Mouse (Mus musculus) small intestine, adult 2 months (tissue): Measurements from ENCODE around the gene Vldlr.

ENCODE experiments used
- CTCF ChIP-seq: fragments of 200-500 bp; IDR thresholded peaks from 2 replicates; pipeline ENCODE4 v1.5.1; 2012; ENCODE audit warnings: low read depth, mild to moderate bottlenecking, control low read depth, inconsistent platforms, low read length, moderate library complexity, mixed read lengths; ENCODE audit not compliant: insufficient replicate concordance, insufficient read length; ENCODE audit errors: extremely low read depth
- POLR2A ChIP-seq: fragments of 200-500 bp; IDR thresholded peaks from 2 replicates; pipeline ENCODE4 v1.6.1; 2012; ENCODE audit warnings: low read depth, mild to moderate bottlenecking, control low read depth, inconsistent platforms, low read length, moderate library complexity

DNA sequence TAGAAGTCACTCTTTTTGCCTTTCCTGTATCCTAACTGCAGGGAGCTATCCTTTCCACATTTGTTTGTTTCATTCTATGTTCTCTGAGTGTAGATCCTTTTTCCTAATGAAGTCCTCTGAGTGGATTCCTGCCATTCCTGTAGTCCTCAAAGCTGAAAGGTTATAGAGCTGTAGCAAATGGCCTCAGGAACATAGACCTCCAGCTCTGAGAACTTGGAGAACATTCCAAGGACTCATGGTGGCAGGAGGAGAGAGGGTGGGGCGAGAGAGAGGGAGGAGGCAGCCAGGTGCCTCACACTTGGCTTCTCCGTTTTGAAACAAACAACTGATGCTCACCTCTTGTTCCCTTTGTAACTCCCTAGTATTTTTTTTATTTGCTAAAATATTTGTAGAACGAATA, 10.3 kb downstream of the Vldlr start:
- TF ChIP-seq POLR2A (no peak), CTCF (no peak)
